ENCODE assay signal across 10 mouse cellular contexts in the genomic region with DNA sequence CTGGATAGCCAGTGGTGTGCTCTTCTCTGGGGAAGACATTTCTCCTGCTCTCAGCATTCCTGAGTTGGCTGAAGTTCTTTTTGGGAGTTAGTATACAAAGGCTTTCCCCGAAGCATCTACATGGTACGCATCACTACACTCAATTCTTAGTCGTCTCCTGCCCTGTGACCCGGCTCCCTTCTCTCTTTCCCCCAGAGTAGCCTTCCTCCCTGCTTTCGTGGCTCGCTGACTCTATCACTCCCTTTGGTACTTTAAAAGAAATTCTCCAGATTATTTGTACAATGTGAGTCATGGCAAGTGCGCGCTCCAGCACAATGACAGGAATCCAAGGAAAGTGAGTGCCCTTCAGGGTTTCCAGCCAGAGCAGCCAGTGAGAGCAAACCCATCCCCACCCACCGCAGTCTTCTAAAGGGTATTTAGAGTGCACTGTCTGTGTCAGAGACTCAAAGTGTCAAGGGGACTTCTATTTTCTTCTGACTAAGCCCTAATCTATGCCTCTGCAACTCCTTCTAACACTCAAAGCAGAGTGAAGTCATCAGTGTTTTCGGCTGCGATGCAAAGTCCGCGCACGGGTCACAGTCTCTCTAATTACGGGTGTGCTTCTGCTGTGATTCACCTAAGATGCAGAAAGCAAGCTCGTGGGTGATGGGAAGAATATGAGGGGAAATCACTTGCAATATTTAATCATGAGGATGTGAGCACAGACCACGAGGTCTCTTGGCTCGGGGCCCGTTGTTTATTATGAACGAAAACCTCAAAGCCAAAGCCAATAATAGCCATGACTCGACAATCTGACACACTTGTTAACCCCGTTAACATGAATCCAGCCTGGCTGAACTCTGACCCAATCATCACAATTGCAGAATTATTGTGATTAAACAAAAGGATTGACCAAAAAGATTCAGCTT.
DNase-seq lines count a peak whose midpoint lies in the region; ATAC-seq and TF ChIP-seq lines count a peak whose summit lies in the region.
"Had no signal": no experiment of that assay in that cellular context is flagged by ENCODE, and none has a peak within 500 bp of the region (broad histone marks: within the 10 kb centered on the region; RNA-seq: fewer than 3 reads in every experiment).

No protein-coding gene starts in this region.

- H3K9ac ChIP-seq in heart, embryonic 16.5 days (ENCODE audit: low read length) = no peak overlapping the region

- no peak for TF ChIP-seq CTCF in cerebellum, adult 2 months (IDR thresholded peaks at IDR 0.05; ENCODE audit: borderline replicate concordance, insufficient read depth, low read depth, low read length)

- H3K27me3 ChIP-seq in heart, embryonic 16.5 days (ENCODE audit: control insufficient read depth, insufficient read depth, low read length) = no peaks in the 10 kb centered on the region
- no peaks in the 10 kb centered on the region; the same call in 1 of the 2 replicates for H3K27me3 ChIP-seq in cerebellum, adult 2 months (ENCODE audit: control insufficient read depth, insufficient read depth, low read length)

- WGBS in heart, embryonic 16.5 days = 51% methylated on average over 22 of the region's 22 CpGs
- 53% methylated on average over 22 of the region's 22 CpGs for WGBS in cerebellum, adult 2 months

- no peak for ATAC-seq in heart, embryonic 16.5 days (replicated peaks; ENCODE audit: extremely low read depth, insufficient read depth, low FRiP score)

- H3K36me3 ChIP-seq in heart, embryonic 16.5 days (ENCODE audit: control insufficient read depth, insufficient read depth) = peaks cover 4% of the 10 kb centered on the region; the same call in 1 of the 2 replicates

- peak; percentile 6 for DNase-seq in adrenal gland, postnatal 10 days
- no peak for DNase-seq in adrenal gland, postnatal 4 days (ENCODE audit: low spot score in 2 of 2)
- DNase-seq in 3T3-L1 (ENCODE audit: low read depth, low spot score) = peak; percentile 91
- DNase-seq in lung, postnatal 10 days = peak; percentile 44
- no peak for DNase-seq in layer of hippocampus, postnatal 14 days (ENCODE audit: low spot score in 2 of 2)
- no peak for DNase-seq in cerebellum, adult 2 months
- DNase-seq in spleen, postnatal 36 days (ENCODE audit: low spot score in 2 of 2) = no peak
- DNase-seq: B cell, adult 2 months had no signal

- H3K4me1 ChIP-seq in heart, embryonic 16.5 days (ENCODE audit: control insufficient read depth, insufficient read depth, low read length) = 0 out of 2 replicates have a peak, but pooled peaks cover 4% of the 10 kb centered on the region
- H3K4me1 ChIP-seq in cerebellum, adult 2 months (ENCODE audit: control insufficient read depth, insufficient read depth, low read length) = no peaks in the 10 kb centered on the region

- H3K9me3 ChIP-seq in heart, embryonic 16.5 days (replicated peaks; ENCODE audit: control insufficient read depth, low read length) = no peaks in the 10 kb centered on the region

- H3K4me3 ChIP-seq in heart, embryonic 16.5 days (ENCODE audit: low read length) = no peak overlapping the region
- no peak overlapping the region for H3K4me3 ChIP-seq in cerebellum, adult 2 months (replicated peaks; ENCODE audit: insufficient read depth, low read depth, low read length)
- H3K4me3 ChIP-seq: erythroblast, embryonic 14.5 days had no signal

- peak overlapping the region; percentile 17 for H3K4me2 ChIP-seq in heart, embryonic 16.5 days (ENCODE audit: low read depth, low read length)

- TF ChIP-seq POLR2A in cerebellum, adult 2 months (IDR thresholded peaks at IDR 0.05; ENCODE audit: borderline replicate concordance, insufficient read depth, low read length) = no peak

- H3K27ac ChIP-seq in heart, embryonic 16.5 days (ENCODE audit: low read length) = no peak overlapping the region
- H3K27ac ChIP-seq in cerebellum, adult 2 months (ENCODE audit: insufficient read depth, low read length) = no peak overlapping the region

Comparison
In these comparisons a context has a peak if more than half of its experiments do, and no peak if none do; other contexts are left out.
1. DNase-seq: peak in adrenal gland, postnatal 10 days (single experiment), 3T3-L1 (single experiment) and lung, postnatal 10 days (single experiment); none in adrenal gland, postnatal 4 days (0 of 2), layer of hippocampus, postnatal 14 days (0 of 2), cerebellum, adult 2 months (0 of 2) and spleen, postnatal 36 days (0 of 2).